Mouse (Mus musculus): ENCODE data around the gene Nfkb1.

The Nfkb1 gene

DNA sequence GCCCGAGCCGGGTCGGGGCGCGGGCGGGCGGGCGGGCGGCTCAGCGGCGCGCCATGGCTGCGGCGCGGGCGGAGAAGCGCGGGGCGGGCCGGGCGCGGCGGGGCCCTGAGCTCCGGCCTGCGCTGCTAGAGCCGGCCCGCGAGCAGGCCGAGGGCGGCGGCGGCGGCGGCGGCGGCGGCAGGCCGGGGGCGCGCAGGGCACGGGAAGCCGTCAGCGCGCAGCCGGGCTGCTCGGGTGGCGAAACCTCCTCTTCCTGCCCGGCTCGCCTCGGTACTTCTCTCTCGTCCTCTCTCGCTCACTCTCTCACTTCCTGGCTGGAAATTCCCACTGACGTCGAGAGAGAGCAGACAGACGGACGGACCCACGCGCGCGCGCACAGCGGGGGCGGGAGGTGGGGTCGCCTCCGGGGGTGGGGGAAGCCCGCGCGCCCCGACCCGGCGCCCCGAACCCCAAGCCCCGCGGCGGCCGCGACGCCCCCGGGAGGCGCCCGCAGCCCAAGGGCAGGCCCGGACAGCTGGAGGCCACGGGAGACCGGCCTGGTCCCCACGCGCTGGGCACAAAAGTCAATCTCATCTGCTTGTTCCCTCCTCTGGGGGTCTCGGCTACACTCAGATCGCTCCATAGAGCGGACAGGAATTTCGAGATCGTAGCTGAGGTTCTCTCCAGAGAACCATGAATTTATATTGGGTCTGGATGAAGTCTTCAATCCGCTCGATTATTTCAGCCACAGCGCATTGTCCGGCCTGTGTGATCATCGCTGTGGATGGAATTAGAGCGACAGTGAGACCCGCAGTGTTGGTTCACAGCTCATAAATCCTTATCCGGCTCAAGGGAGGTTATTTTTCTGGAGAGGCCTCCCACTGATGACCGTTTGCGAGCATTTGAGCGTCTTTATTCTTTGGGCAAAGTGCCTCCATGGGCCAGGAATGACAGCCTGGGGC lies at the start of gene Nfkb1:
TSS of gene Nfkb1 (minus strand) at position 357 of the 941 bp plus-strand sequence.
- DNase-seq: peak; percentile 63 to 75

DNA sequence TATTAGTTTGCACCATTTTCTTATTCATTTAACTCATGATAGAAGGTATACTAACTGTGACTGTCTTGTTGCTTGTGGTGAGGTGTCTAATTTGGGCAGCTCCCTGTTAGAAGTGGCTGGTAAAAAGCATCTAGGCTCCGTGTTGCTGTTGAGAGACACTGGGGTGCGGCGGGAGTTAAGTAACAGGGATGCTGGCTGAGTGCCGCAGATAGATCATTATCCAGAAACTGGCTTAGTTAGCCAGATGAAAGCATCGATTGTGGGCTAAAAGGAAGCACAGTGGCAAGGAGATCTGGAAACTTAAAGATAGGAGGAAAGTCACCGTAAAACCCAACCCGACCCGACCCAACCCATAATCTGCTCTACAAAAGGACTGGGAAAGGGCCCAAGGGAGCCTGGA lies 49.4 kb upstream of the Nfkb1 start:
- no peak for DNase-seq

DNA sequence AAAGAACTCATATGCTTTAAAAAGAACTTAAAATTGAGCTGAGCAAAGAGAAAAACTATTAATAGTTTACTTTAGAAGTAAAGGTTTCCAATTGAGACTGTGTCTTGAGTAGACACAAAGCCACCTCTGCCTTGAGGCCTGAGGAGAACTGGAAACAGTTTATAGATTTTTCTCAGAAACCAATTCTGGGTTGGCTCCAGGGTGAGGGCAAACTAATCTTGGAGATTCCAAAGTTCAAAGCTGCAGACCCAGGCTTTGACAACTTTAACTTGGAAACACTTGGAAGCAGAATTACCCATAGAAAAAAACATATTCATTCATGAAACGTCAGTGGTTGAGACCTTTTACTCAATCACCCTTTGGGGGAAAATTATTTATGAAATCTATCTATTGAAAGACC lies 43.4 kb upstream of the Nfkb1 start:
- no peak for DNase-seq

DNA sequence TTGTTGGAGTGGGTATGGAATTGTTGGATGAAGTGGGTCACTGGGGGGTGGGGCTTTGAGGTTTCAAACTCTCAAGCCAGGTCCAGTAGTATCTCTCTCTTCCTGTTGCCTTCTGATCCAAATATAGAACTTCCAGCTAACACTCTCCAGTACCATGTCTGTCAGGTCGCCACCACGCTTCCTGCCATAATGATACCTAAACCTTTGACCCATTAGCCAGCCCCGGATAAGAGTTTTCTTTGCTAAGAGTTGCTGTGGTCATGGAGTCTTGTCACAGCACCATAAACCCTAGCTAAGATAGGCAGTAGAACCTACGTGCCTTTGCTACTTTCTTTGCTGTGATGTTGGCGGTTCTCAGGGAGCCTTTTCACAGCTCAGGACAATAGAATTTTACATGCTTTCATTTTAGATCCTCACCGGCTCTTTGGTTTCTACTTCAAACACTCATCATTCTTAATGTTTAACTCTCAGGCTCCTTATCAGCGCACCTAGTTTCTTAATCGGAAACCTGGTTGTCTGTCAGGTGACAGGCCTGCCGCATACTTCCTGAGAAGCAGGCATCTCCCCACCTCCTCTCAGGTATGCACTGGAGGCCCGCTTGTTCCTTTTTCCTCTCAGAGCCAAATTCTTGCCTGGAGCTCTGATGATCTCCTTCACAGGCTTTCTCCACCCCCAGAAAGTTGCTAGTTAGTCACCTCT lies 41.5 kb upstream of the Nfkb1 start:
- no peak for DNase-seq

DNA sequence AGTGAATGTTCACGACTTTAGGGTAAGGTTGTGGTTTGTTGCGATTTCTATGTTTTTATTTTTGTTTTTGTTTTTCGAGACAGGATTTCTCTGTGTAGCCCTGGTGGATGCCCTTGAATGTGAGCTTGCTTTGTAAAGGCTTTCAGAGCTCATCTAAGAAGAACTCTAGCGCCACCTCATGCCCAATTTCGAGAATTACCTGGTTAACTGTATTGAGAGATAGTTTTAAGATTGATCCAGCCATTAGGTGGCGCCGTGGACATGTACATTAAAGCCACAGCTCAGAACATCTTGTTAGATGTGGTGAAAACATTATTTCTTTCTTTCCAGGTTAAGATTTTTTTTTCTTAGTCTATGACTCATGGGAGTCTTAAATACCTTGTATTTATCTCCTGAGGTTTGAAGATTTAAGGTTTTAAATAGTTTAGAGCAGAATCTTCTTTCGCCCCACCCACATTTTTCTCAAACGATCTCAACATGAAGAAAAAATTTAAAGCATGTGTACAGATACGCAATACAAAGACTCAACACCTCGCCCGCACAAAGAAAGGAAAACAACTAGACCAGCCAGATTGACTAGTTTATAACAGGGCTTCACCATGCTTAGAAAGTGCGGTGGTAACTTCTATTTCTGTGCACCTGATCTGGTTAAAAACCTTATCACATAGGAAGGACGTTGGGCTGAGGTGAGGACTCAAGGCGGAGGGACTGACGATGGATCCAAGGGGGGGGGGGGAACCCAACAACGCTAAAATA lies 40.1 kb upstream of the Nfkb1 start:
- DNase-seq: peak; percentile 60 to 79

DNA sequence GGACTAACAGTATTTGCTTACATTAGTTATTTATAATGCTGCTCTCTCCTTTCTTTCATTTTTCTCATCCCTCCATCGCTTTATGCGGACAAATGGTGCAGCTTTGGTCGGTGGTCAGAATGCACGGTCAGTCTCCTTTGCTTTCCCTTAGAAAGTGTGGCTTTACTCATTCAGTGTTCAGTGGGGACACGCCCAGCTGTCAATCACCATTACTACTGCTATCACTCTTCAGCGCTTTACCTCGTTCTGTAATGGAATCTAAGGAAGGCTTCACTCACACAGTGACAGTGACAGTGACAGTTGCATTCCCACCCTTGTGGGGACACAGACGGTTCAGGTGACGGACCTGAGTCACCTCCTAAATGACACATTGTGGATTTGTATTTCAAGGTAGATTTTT lies 39.4 kb upstream of the Nfkb1 start:
- no peak for DNase-seq

DNA sequence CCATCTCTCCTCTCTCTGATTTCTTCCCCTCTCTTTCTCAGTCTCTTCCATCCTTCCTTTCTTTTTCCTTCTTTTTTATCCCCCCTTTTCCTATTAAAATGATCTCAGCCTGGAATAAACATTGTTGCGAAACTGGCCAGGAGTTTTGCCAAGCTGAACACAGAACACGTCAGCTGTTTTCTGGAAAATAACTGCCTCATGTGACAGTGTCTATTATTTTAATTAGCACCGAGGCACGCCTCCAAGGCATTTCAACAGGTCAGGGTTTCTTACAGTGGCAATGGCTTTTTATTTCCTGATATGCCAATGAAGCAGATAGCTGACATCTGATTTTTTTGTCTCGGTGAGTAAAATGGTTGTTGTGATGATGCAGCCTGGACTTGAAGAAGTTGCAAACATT lies 38.2 kb upstream of the Nfkb1 start:
- DNase-seq: no peak

DNA sequence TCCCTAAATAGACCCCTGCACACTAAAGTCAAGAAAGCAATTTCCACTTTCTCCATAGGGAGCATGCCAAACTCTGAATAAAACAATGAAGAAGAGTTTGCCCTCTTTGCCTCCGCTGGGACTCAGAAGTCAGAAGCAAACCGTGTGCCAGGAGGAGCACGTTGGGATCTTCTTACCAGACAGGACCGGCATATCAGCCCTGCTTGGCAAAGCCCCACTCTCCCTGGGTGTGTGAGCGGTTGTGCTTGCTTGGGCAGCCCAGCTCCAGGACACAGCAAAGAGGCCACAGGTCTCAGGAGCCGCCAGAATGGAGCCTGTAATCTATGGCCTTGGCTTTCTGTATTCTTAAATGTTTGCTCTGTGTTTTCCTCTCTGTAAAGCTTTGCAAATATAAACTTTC lies 37.6 kb upstream of the Nfkb1 start:
- no peak for DNase-seq

DNA sequence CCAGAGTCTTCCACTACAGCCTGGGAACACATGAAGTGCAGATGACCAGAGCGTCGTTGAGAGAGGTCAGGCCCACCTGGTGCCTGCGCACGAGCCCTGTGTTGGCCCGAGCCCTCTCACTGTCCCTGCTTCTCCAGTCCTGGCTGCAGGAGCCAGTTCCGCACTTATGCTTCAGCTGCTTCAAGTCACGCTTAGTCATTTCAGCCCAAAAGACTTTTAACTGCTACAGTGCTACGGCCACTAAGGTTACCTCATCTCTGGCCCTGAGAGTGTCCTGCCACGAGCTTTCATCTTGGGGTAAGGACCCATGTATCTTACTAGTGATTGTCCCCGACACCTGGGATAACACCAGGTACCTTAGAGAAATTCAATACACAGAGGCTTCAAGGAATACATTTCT lies 36.0 kb upstream of the Nfkb1 start:
- DNase-seq: no peak

DNA sequence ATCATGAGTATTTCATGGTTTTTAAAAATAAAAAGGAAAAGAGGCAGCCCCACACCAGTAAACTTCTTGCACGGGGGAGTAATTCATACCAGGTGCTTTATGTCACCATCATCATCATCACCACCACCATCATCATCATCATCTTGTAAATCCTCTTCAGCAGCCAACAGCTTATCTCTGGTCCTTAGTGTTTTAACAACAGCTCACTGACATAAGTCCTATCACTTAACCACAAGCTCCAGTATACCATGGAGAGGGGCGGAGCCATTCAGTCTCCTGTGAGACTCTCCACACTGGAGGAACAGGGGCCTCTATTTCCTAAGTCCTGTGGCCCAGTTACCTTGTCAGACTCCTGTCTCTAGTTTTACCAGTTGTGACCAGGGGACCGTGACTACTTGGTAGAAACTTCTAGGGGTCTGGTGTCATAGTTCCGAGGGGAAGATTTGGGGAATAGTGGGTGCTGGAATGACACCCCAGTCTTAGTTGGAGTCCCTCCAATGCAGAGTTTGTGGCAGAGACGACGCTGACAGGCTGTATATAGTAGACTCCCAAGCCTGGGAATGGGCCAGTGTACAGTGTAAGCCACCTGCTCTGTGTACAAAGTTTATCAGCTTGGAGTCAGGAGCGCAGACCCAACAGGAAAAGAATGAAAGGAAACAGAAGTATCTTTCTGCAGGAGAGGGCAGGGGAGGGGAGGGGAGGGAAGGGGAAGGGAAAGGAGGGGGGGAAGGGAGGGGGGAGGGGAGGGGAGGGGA lies 35.4 kb upstream of the Nfkb1 start:
- DNase-seq: no peak

DNA sequence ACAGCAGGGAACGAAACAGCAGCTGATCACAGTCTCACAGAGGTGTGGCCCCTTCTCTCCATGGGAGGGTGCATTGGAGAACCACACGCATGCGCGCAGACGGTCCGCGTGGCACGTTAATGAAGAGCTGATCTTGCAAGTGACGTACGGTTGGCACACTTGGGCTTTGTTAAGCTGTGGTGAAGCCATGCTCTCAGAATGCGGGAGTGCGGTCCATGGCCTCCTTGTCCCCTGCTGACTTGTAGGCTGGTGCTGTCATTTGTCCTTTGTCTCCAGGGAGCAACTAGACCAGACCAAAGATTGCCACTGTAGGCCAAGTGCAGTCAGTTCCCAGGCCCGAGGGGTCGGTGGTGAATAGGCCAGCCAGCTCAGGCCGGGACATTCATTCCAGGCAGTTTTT lies 34.7 kb upstream of the Nfkb1 start:
- DNase-seq: no peak

DNA sequence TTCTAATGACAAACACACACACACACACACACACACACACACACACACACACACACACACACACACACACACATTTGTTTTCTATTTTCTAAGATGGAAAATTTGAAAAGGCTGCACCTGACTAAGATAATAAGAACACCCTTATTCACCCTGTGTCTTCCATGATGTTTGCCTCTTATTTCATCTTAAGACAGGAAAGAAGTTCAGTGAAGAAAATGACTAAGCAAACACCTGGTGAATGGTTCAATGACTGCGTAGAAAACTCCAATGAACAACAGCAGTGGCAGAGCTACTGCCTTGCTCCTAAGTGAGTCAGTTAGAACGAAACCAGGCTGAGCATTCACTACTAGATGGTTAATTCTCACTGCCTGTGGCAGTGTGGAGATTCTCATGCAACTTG lies 30.8 kb upstream of the Nfkb1 start:
- no peak for DNase-seq

DNA sequence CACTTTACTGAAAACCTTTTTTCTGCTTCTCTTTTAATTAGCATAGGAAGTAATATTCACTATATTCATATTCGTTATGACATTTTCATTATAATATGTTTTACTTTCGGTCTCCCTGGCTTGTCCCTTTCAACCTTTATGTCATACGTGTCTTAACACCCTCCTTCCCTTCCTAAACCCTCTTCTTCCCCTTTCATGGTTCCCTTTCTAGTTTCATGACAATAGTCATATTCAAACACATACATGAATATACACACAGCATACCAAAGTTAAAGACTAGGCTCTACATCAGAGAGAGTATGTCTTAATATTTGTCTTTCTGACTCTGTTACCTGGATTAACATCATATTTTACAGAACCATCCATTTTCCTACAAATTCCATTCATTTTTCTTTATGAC lies 28.6 kb upstream of the Nfkb1 start:
- DNase-seq: no peak

DNA sequence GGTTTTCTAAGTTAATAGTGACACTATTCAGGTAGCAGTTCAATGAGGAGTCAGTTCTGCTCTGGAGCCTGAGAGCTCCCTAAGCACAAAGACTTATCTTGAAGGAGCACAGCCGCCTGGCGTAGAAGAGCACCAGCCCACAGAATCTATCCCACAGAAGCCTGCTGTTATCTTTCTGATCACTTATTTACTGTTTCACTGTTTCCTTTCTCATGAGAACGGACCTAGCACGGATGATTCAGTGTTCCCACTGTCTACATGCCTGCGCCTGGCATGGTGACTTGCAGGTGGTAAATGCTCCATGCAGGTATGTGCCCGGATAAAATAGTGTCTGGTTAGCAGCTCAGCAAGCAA lies 27.8 kb upstream of the Nfkb1 start:
- DNase-seq: no peak

DNA sequence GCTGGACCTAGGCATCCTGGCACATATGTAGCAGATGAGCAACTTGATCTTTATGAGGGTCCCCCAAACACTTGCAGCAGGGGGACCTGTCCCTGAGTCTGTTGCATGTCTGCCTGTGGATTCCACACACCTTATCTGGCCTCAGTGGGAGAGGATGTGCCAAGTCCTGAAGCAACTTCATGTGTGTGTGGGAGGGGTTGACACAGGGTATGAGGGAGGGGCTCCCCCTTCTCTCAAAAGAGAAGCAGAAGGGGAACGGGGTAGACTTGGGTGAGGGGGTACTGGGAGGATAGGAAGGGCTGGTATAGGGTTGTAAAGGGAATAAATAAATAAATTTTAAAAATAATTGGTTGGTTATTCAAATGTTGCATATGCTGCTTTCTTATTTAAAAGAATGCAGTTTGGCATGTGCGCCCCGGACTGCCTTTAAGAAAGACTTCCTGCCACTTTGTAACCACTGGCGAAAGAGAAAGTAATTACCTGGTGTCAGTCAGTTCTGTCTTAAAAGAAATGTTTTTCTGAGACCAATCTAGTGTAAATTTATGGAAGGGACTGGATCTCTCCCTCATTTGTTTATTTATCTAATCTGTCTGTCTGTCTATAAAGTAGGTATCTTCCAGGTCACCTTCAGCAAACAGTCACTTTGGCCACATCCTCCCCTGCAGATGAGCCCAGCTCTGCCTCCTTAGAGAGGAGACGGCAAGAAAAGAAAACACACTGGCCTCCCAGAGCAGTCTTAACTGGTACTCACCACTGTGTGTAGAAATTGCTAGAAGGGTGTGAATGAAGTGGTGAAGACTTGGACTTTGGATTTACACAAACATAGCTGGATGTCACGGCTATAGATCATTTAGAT lies 27.2 kb upstream of the Nfkb1 start:
- no peak for DNase-seq

DNA sequence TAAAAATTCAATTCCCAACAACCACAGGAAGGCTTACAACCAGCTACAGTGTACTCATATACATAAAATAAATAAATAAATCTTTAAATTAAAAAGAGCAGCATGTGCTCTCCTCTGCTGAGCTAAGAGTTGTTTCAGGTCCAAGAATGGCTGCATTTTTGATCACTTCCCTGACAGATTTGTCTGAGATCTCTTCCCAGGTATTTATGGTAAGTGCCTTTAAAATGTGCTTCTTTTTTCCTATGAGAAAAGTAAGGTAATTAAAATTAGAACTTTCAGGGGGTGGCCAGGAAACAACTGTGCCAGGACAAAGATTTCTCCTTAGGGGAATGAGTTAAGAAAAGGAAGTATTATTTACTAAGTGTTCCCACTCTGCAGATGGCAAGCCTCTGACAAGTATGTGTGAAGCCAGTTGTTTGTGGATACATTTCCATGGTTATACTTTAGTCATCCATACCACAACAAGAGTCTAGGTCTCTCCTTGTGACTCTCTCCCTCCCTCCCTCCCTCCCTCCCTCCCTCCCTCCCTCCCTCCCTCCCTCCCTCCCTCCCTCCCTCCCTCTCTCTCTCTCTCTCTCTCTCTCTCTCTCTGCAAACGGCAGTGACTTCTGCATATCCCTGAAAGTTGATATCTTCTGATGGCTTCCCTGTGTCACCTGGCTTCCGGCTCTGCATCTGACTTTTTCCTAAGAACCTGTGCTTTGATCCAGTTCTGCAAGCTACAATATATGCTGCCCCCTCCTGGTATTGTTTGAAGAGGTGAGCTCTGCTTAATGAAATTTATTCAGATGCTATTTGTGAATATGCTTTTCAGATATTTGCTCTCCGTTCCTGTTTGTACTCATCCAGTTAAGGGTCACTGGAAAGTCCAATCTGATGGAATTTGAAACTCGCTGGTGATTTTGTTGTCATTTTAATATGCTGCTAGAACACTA lies 21.9 kb upstream of the Nfkb1 start:
- DNase-seq: no peak

DNA sequence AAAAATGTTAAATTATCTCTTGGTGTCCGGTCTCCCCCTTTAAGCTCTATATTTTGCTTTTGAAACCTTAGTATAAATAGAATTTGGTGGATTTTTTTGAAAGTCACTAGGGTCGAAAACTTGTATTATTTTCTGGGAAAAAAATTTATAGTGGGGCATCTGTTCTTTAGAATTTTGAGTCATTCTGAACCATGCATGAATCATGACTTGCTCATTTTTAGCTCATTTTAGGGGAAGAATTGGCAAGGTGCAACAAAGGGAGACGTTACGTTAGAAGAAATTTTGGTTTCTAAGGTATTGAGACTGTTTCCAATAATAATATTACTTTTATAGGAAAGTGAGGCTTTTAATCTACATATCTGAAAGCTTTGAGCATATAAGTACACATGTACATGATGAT lies 20.3 kb upstream of the Nfkb1 start:
- DNase-seq: no peak

DNA sequence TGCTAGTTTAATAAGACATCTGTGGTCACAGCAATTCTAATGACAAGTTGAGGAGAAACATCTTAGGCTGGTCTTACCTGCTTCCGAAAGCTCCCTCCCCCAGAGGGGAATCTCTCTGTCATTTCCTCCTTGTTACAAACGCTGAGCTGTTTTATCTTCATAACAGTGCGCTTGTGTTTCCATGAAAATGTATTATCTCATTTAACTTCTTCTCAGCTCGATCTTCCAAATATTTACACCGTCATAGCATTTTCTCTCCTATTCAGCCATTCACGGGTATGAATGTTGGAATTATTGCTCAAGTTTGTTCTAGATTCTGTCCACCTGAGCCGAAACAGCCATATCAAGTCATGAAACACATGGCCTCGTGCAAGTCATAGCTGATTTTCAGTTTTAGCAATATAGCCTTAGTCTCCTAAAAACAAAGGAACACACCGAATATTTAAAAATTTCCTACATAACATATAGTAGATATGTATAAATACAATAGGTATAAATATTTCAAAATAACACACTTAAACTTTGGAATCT lies 19.8 kb upstream of the Nfkb1 start:
- no peak for DNase-seq

DNA sequence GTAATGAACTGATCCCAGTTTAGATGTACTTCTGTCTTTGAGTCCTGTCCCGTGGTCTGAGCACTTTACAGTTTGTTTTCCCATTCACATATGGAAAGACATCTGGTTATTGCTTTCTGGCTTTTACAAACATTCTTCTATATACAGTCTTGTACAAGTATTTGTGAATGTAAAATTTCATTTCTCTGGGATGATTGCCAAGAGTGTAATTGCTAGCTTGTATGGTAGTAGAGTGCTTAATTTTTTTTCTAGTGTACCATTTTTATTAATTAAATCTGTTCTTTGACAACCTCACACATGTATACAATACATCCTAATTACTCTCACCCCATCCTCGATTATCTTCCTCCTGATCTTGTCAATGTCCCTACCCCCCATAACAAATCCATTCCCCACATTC lies 12.0 kb upstream of the Nfkb1 start:
- DNase-seq: no peak

DNA sequence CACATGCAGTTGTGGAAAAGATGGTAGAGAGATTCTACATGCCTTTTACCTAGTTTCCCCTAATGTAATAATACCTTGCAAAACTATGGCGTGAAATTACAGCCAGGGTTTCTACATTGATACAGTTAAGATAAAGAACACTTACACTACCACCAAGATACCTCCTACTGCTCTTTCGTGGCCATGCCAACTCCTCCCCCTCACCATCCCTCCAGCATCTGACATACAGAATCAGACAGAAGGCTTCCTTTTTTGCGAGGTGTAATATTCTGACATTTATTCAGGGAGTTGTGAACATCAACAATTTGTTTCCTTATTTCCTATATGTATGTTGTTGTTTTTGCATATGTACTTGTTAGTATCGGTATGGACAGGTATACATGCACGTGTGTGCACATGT lies 11.3 kb upstream of the Nfkb1 start:
- no peak for DNase-seq
